Mouse (Mus musculus): Measurements from ENCODE around the gene Chmp3. TPM values are rescaled to one million over a fixed set of nuclear protein-coding genes. Genes with fewer than 3 reads are reported as not detected.

Gene Chmp3
- polyA plus RNA-seq, 1 experiment from 2014 or later, result 69.3 TPM

Other genes starting within 250 kb of the Chmp3 start
- 12.6 and 14.6 TPM in 2 replicates for gene Smyd1, start 221.6 kb upstream of the Chmp3 start, polyA plus RNA-seq (2015; fragmentation: Nextera tagmentation; extraction: Ambion mirVana)
- 0.11 TPM in 1 of 2 replicates, not detected in the other for gene Cd8b1, start 221.0 kb upstream of the Chmp3 start, polyA plus RNA-seq (2015; fragmentation: Nextera tagmentation; extraction: Ambion mirVana)
- gene Cd8a, start 170.4 kb upstream of the Chmp3 start, polyA plus RNA-seq (2015; fragmentation: Nextera tagmentation; extraction: Ambion mirVana), result not detected in 2 replicates
- 13.0 and 15.5 TPM in 2 replicates for gene Rmnd5a, start 103.2 kb upstream of the Chmp3 start, polyA plus RNA-seq (2015; fragmentation: Nextera tagmentation; extraction: Ambion mirVana)
- 18.2 and 18.4 TPM in 2 replicates for gene Rnf103, start 49.9 kb upstream of the Chmp3 start, polyA plus RNA-seq (2015; fragmentation: Nextera tagmentation; extraction: Ambion mirVana)
- gene Kdm3a, start 89.2 kb downstream of the Chmp3 start, polyA plus RNA-seq (2015; fragmentation: Nextera tagmentation; extraction: Ambion mirVana), result 42.3 and 46.8 TPM in 2 replicates
- 17.2 and 18.7 TPM in 2 replicates for gene Reep1, start 163.8 kb downstream of the Chmp3 start, polyA plus RNA-seq (2015; fragmentation: Nextera tagmentation; extraction: Ambion mirVana)

Measured in embryonic facial prominence, embryonic 15.5 days (tissue).